Mouse (Mus musculus) induced T-regulatory cell, adult 2 months (primary cell): ENCODE measurements around the gene Trmt10c.

Source experiments
- DNase-seq: peaks from one replicate; pipeline ENCODE4 v3.0.0-alpha.2; 2012; ENCODE audit warnings: low read depth

Trmt10c gene

GRCm38 (mm10) chr16:56038090-56038489 is 471 bp upstream of the Trmt10c start:
- DNase-seq: no peak

- peak; percentile 35 for DNase-seq
Measured at GRCm38 (mm10) chr16:56036501-56036900, 1.1 kb downstream of the Trmt10c start.

DNA sequence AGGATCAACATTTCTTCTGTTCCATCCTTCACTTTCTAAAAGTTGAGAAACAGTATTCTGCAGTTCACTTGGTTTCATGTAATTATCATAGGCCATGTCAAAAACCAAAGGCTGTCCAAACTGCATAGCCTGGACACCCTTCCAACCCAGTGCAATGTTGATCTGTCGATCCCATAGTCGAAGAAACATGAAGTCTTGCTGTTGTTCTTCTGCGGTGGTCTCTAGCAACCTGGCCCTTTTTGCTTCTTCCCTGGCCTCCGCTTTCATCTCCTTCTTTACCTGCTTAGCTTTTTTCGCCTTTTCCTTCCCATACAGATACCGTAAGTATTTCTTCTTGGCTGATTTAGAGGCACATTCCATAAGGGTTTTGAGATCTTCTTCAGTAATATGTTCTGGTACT is 3.1 kb downstream of the Trmt10c start:
- no peak for DNase-seq

DNA sequence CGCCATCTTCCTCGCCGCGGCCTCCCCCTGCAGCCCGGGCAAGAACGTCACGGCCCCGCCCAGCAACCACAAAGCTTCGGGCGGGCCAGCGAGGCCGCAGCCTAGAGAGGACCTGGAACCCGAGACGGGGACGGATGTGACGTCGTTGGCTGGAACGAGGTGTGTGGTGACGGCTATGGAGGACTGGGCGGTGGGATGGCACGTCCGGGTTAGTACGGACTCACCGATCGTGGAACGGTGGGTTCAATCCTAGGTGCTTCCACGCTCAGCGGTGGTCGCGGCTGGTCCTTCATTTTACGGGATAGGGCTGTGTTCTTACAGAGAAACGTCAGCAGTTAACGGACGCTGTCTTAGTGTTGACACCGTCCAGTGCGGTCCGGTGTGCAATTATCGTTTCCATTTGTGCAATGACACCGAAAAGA is 7.9 kb downstream of the Trmt10c start, which contains the start of gene Pcnp:
TSS of gene Pcnp (minus strand) at position 79 of the 422 bp plus-strand sequence.
- peak; percentile 98 for DNase-seq

DNA sequence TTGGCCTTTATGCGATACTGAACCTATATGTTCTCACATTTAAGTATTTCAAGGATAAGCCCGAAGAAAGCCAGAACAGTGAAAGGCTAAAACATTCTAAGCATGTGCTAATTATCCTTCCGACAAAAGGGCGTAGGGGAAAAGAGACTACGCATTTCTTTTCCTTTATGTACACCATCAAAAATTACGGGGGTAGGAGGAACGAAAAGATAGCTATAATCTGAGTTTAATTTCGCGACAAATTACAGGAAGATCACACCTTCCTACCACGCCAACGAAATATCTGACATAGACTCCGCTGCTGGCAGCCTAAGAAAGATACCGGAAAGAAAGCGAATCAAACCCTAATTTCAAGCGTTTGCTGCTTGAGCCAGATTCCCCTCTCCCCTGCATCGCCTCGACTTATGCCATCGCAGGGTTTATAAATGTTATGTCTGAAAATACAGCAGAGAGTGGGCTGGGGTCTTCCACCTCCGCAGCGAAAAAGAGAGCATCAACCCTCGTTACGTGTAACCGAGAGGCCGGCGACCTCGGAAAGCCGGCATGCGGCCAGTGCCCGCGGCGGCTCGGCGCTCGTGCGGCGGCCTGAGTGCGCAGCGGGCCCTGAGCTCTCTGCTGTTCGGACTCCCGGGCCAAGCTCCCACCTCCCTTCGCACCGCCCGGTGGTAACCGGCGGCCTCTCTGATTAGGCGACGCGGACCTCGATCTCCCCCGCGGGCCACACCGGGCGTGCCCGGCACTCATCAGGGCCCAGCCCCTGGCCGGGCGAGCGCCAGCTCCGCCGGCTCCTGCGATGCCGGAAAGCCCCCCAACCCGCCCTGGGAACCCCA is 8.7 kb downstream of the Trmt10c start:
- DNase-seq: peak; percentile 74

DNA sequence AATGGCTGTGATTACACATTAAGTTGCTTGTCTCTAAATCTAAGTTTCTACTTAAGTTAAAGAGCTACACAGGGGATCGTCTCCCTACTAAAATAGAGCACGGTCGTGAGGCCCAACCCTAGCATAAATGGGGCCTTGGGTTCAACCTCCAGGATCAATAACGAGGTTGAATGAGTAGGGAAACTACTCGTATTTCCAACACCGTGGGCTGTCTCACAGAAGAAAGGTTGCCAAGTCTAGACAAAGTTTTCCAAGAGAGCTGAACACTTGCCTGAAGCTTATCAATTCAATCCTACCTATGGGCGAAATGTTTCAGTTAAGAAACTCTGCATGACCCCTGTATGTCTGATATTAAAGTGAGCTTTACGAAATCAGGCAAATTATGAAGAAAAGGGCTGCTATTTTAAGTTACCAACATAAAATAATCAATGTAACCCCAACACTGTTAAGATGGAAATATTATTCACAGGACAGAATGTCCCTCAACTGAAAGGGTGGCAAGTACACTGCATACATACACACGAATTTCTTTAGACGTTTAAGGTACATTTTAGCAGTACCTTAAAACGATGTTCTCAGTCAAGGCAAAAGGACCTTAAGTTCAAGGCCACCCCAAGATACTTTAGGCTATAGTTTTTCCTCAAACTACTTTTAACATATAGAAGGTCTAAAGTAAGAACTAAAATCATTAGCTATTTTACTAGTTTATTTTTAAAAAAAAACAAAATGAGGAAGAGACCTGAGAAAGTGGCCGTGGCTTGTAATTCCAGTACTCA is 9.6 kb downstream of the Trmt10c start:
- peak; percentile 46 for DNase-seq

GRCm38 (mm10) chr16:56019660-56020059 is 18.0 kb downstream of the Trmt10c start:
- DNase-seq: no peak

- no peak for DNase-seq
Measured at GRCm38 (mm10) chr16:56014076-56014475, 23.5 kb downstream of the Trmt10c start.

DNA sequence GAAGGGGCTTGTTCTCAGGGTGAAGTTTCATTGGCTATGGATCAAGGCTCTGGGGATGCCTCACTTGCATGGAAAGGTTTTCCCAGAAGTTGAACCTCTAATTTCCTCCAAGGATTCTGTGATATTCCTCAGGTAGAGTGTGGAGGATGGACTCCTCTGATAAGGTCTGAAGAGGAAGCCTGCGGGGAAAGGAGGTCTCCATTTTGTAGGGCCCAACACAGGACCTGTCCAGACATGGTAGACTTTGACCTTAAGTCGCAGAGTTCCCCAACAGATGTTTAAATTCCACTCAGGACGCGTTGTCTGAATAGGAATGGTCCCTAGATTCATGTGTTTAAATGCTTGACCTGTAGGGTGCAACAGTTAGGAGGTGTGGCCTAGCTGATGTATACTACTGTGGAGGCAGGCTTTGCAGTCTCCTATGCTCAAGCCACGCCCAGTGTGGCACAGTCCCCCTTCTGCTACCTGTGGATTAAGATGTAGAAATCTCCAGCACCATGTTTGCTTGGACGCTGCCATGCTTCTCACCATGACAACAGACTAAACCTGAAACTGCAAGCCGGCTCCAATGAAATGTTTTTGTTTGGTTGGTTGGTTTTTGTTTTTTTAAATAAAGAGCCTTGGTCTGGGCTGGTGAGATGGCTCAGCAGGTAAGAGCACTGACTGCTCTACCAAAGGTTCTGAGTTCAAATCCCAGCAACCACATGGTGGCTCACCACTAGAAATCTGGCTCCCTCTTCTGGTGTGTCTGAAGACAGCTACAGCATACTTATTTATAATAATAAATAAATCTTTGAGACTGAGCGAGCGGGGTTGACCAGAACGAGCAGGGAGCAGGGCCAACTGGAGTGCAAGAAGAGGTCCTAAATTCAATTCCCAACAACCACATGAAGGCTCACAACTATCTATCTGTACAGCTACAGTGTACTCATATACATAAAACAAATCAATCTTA is 24.6 kb downstream of the Trmt10c start:
- no peak for DNase-seq

DNA sequence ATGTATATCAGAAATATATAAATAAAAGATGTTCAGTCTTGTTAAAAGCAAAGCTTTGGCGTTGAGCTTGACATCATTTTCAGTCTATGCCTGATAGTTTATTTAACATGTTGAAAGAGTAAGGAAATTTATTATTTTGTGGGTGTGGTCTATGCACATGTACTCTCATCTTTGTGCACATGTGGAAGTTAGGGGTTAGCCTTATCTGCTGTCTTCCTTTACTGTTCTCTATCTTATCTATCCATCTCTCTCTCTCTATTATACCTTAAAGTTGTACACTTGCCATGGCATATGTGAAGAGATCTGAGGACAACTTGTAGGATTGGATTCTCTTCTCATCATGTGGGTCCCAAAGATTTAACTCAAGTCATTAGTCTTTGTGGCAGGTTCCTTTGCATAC is 28.8 kb downstream of the Trmt10c start:
- DNase-seq: no peak

DNA sequence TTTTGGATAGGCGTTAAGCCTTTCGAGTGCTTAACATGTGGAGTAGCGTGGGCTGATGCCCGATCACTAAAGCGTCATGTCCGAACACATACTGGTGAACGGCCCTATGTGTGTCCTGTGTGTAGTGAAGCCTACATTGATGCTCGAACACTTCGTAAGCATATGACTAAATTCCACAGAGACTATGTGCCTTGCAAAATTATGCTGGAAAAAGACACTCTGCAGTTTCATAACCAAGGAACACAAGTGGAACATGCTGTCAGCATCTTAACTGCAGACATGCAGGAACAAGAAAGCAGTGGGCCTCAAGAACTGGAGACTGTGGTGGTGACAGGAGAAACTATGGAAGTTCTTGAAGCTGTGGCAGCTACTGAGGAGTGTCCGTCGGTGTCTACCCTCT is 30.8 kb downstream of the Trmt10c start:
- no peak for DNase-seq

DNA sequence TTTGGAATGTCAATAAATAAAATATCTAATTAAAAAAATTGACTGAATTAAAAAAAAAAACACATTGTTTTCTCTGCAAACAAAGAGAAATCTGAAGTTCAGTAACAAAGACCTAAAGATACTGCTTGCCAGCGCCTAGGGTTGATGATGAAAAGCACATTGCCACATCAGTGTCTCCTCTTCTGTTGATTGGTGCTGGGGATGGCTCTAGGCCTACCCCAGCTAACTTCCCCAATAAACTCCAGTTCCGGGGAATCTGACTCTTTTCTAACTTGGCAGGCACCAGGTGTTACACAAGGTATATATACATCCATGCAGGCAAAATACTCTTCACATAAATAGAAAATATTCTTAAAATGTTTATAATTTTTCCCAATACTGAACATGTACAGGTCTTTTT is 43.4 kb downstream of the Trmt10c start:
- DNase-seq: no peak

- DNase-seq: no peak
Measured at GRCm38 (mm10) chr16:55990311-55990710, 47.3 kb downstream of the Trmt10c start.

GRCm38 (mm10) chr16:55986001-55986400 is 51.6 kb downstream of the Trmt10c start:
- DNase-seq: no peak
